Mouse (Mus musculus): ENCODE results near the gene Tprgl.

The Tprgl gene

GRCm38 (mm10) chr4:154160538-154161390, at the start of gene Tprgl:
Gene Tprgl (minus strand): TSS chr4:154160666.
- peak; percentile 86 for DNase-seq (ENCODE audit: extremely low spot score, low read depth, low spot score)

GRCm38 (mm10) chr4:154209825-154210224, 49.4 kb upstream of the Tprgl start:
- DNase-seq (ENCODE audit: extremely low spot score, low read depth, low spot score): no peak

- no peak for DNase-seq (ENCODE audit: extremely low spot score, low read depth, low spot score)
Measured at GRCm38 (mm10) chr4:154209054-154209453, 48.6 kb upstream of the Tprgl start.

GRCm38 (mm10) chr4:154207261-154207660, 46.8 kb upstream of the Tprgl start:
- DNase-seq (ENCODE audit: extremely low spot score, low read depth, low spot score): peak; percentile 62

GRCm38 (mm10) chr4:154205392-154205791, 44.9 kb upstream of the Tprgl start:
- DNase-seq (ENCODE audit: extremely low spot score, low read depth, low spot score): no peak

GRCm38 (mm10) chr4:154204532-154204931, 44.1 kb upstream of the Tprgl start:
- no peak for DNase-seq (ENCODE audit: extremely low spot score, low read depth, low spot score)

- no peak for DNase-seq (ENCODE audit: extremely low spot score, low read depth, low spot score)
Measured at GRCm38 (mm10) chr4:154201511-154201910, 41.0 kb upstream of the Tprgl start.

- no peak for DNase-seq (ENCODE audit: extremely low spot score, low read depth, low spot score)
Measured at GRCm38 (mm10) chr4:154198377-154198961, 38.0 kb upstream of the Tprgl start.

- DNase-seq (ENCODE audit: extremely low spot score, low read depth, low spot score): no peak
Measured at GRCm38 (mm10) chr4:154197961-154198360, 37.5 kb upstream of the Tprgl start.

GRCm38 (mm10) chr4:154188948-154189347, 28.5 kb upstream of the Tprgl start:
- DNase-seq (ENCODE audit: extremely low spot score, low read depth, low spot score): no peak

- DNase-seq (ENCODE audit: extremely low spot score, low read depth, low spot score): no peak
Measured at GRCm38 (mm10) chr4:154186002-154186537, 25.6 kb upstream of the Tprgl start.

- DNase-seq (ENCODE audit: extremely low spot score, low read depth, low spot score): no peak
Measured at GRCm38 (mm10) chr4:154185001-154185400, 24.5 kb upstream of the Tprgl start.

GRCm38 (mm10) chr4:154183566-154183965, 23.1 kb upstream of the Tprgl start:
- no peak for DNase-seq (ENCODE audit: extremely low spot score, low read depth, low spot score)

- no peak for DNase-seq (ENCODE audit: extremely low spot score, low read depth, low spot score)
Measured at GRCm38 (mm10) chr4:154181001-154181400, 20.5 kb upstream of the Tprgl start.

GRCm38 (mm10) chr4:154177257-154177656, 16.8 kb upstream of the Tprgl start:
- no peak for DNase-seq (ENCODE audit: extremely low spot score, low read depth, low spot score)

GRCm38 (mm10) chr4:154171931-154172604, 11.6 kb upstream of the Tprgl start:
- DNase-seq (ENCODE audit: extremely low spot score, low read depth, low spot score): no peak

- no peak for DNase-seq (ENCODE audit: extremely low spot score, low read depth, low spot score)
Measured at GRCm38 (mm10) chr4:154171151-154171930, 10.9 kb upstream of the Tprgl start.

- peak; percentile 54 for DNase-seq (ENCODE audit: extremely low spot score, low read depth, low spot score)
Measured at GRCm38 (mm10) chr4:154170506-154171150, 10.2 kb upstream of the Tprgl start, which contains the start of gene Megf6. Gene Megf6 (plus strand): TSS chr4:154170730.

- no peak for DNase-seq (ENCODE audit: extremely low spot score, low read depth, low spot score)
Measured at GRCm38 (mm10) chr4:154170021-154170420, 9.6 kb upstream of the Tprgl start.

- DNase-seq (ENCODE audit: extremely low spot score, low read depth, low spot score): no peak
Measured at GRCm38 (mm10) chr4:154167053-154167452, 6.6 kb upstream of the Tprgl start.

Measured in hindlimb bud, embryonic 11.5 days (tissue).